Mouse (Mus musculus) C2C12 (cell line): ENCODE results near the gene Dpyd.

ENCODE experiments used
- CEBPB ChIP-seq: IDR thresholded peaks from one replicate; pipeline ENCODE4 v1.6.1; 2011; ENCODE audit warnings: low read depth, mild to moderate bottlenecking, control low read depth, moderate library complexity
- CTCF ChIP-seq: IDR thresholded peaks from one replicate; pipeline ENCODE4 v1.5.1; 2011; ENCODE audit not compliant: control insufficient read depth, insufficient read depth, insufficient read length
- FOSL1 ChIP-seq: IDR thresholded peaks from one replicate; pipeline ENCODE4 v1.8.0; 2011; ENCODE audit warnings: mild to moderate bottlenecking, low read length; ENCODE audit not compliant: poor library complexity, insufficient read depth, severe bottlenecking
- MAX ChIP-seq: IDR thresholded peaks from one replicate; pipeline ENCODE4 v1.6.1; 2011; ENCODE audit warnings: mild to moderate bottlenecking, control low read depth
- USF1 ChIP-seq: IDR thresholded peaks from one replicate; pipeline ENCODE4 v1.6.1; 2011; ENCODE audit warnings: low read depth, mild to moderate bottlenecking, control low read depth, moderate library complexity

GRCm38 (mm10) chr3:118595693-118596092 is 33.8 kb downstream of the Dpyd start:
- TF ChIP-seq CTCF = no peak
- no peak for TF ChIP-seq FOSL1
- no peak for TF ChIP-seq CEBPB
- no peak for TF ChIP-seq USF1
- TF ChIP-seq MAX = no peak
